Mouse (Mus musculus) lung, adult 2 months (tissue): Measurements from ENCODE around the gene Gm11639.

ENCODE experiments used
- CTCF ChIP-seq: fragments of 200-500 bp; IDR thresholded peaks from 2 replicates; pipeline ENCODE4 v1.5.1; 2011; ENCODE audit warnings: mild to moderate bottlenecking, low read length, control low read depth; ENCODE audit not compliant: insufficient read depth
- POLR2A ChIP-seq: fragments of 200-500 bp; IDR thresholded peaks from 2 replicates; pipeline ENCODE4 v1.6.1; 2011; ENCODE audit warnings: low read depth, mild to moderate bottlenecking, control low read depth, low read length, borderline replicate concordance; ENCODE audit errors: extremely low read depth

- TF ChIP-seq POLR2A (no peak), CTCF (no peak)
These were observed 479.3 kb downstream of the Gm11639 start for GRCm38 (mm10) chr11:105164516-105165510.
